Mouse (Mus musculus): ENCODE data around the gene Fsd2. TPM values are rescaled to one million over a fixed set of nuclear protein-coding genes. Genes with fewer than 3 reads are reported as not detected.

The Fsd2 gene
- total and polyA plus RNA-seq, 3 experiments: 85.7 to 322 (median 304) TPM

- intact Hi-C loops (cut with DNase I): loop anchor here (5.0 kb wide), 1 partner anchor 188 kb away; no protein-coding TSS in a partner anchor
- no peaks in the 10 kb centered on the region for H3K4me1 ChIP-seq (ENCODE audit: control insufficient read depth, insufficient read depth, low read length)
- peaks cover 4% of the 10 kb centered on the region; the same call in 1 of the 2 replicates for H3K36me3 ChIP-seq (ENCODE audit: control insufficient read depth, insufficient read depth, low read length)
- no peak overlapping the region for H3K9ac ChIP-seq (ENCODE audit: low read depth, low read length)
- DNase-seq: no peak
- no peak overlapping the region for H3K4me3 ChIP-seq
- WGBS: 81% methylated on average over 2 of the region's 2 CpGs
- no peaks in the 10 kb centered on the region for H3K79me2 ChIP-seq (replicated peaks; ENCODE audit: control insufficient read depth, insufficient read depth, low read length)
- H3K27ac ChIP-seq: no peak overlapping the region
- TF ChIP-seq EP300 (IDR thresholded peaks at IDR 0.05; ENCODE audit: insufficient read depth, low read depth, low read length) (no peak), CTCF (IDR thresholded peaks at IDR 0.05) (peak; percentile 70)
- no peaks in the 10 kb centered on the region for H3K27me3 ChIP-seq (ENCODE audit: control insufficient read depth, insufficient read depth, low read length)
These were observed 12.4 kb downstream of the Fsd2 start for GRCm38 (mm10) chr7:81554369-81554768.

GRCm38 (mm10) chr7:81553589-81553988 is 13.2 kb downstream of the Fsd2 start:
- no peaks in the 10 kb centered on the region for H3K79me2 ChIP-seq (replicated peaks; ENCODE audit: control insufficient read depth, insufficient read depth, low read length)
- intact Hi-C loops (cut with DNase I): loop anchor here (5.0 kb wide), 1 partner anchor 189 kb away; no protein-coding TSS in a partner anchor
- no peak overlapping the region for H3K27ac ChIP-seq
- DNase-seq: no peak
- H3K4me3 ChIP-seq: no peak overlapping the region
- no peaks in the 10 kb centered on the region for H3K27me3 ChIP-seq (ENCODE audit: control insufficient read depth, insufficient read depth, low read length)
- no peak overlapping the region for H3K9ac ChIP-seq (ENCODE audit: low read depth, low read length)
- no peaks in the 10 kb centered on the region for H3K4me1 ChIP-seq (ENCODE audit: control insufficient read depth, insufficient read depth, low read length)
- no peak for TF ChIP-seq EP300 (IDR thresholded peaks at IDR 0.05; ENCODE audit: insufficient read depth, low read depth, low read length)
- TF ChIP-seq CTCF (IDR thresholded peaks at IDR 0.05): no peak
- TF ChIP-seq POLR2A (IDR thresholded peaks at IDR 0.05; ENCODE audit: insufficient read depth, low read depth, low read length): no peak
- H3K36me3 ChIP-seq (ENCODE audit: control insufficient read depth, insufficient read depth, low read length): peaks cover 4% of the 10 kb centered on the region; the same call in 1 of the 2 replicates
- WGBS: 46% methylated on average over 4 of the region's 4 CpGs

GRCm38 (mm10) chr7:81548864-81549263 is 17.9 kb downstream of the Fsd2 start:
- intact Hi-C loops (cut with DNase I): loop anchor here (5.0 kb wide), 1 partner anchor 48 kb away; no protein-coding TSS in a partner anchor
- DNase-seq: no peak
- Histone ChIP-seq H3K9ac (ENCODE audit: low read depth, low read length) (no peak overlapping the region; the same call in 1 of the 2 replicates), H3K27me3 (ENCODE audit: control insufficient read depth, insufficient read depth, low read length) (no peaks in the 10 kb centered on the region), H3K4me1 (ENCODE audit: control insufficient read depth, insufficient read depth, low read length) (no peaks in the 10 kb centered on the region), H3K36me3 (ENCODE audit: control insufficient read depth, insufficient read depth, low read length) (no peaks in the 10 kb centered on the region), H3K4me3 (no peak overlapping the region), H3K79me2 (replicated peaks; ENCODE audit: control insufficient read depth, insufficient read depth, low read length) (no peaks in the 10 kb centered on the region), H3K27ac (no peak overlapping the region)
- 60% methylated on average over 11 of the region's 11 CpGs for WGBS
- TF ChIP-seq EP300 (IDR thresholded peaks at IDR 0.05; ENCODE audit: insufficient read depth, low read depth, low read length) (no peak), CTCF (IDR thresholded peaks at IDR 0.05) (no peak)

GRCm38 (mm10) chr7:81542934-81543333 is 23.8 kb downstream of the Fsd2 start:
- H3K79me2 ChIP-seq (replicated peaks; ENCODE audit: control insufficient read depth, insufficient read depth, low read length): no peaks in the 10 kb centered on the region
- no peak overlapping the region for H3K27ac ChIP-seq
- TF ChIP-seq EP300 (IDR thresholded peaks at IDR 0.05; ENCODE audit: insufficient read depth, low read depth, low read length) (no peak), CTCF (IDR thresholded peaks at IDR 0.05) (no peak), POLR2A (IDR thresholded peaks at IDR 0.05; ENCODE audit: insufficient read depth, low read depth, low read length) (no peak)
- no peaks in the 10 kb centered on the region for H3K36me3 ChIP-seq (ENCODE audit: control insufficient read depth, insufficient read depth, low read length)
- no peak overlapping the region for H3K9ac ChIP-seq (ENCODE audit: low read depth, low read length)
- 87% methylated on average over 8 of the region's 8 CpGs for WGBS
- H3K4me1 ChIP-seq (ENCODE audit: control insufficient read depth, insufficient read depth, low read length): peaks cover 1% of the 10 kb centered on the region; the same call in 1 of the 2 replicates
- no peaks in the 10 kb centered on the region for H3K27me3 ChIP-seq (ENCODE audit: control insufficient read depth, insufficient read depth, low read length)
- H3K4me3 ChIP-seq: no peak overlapping the region
- DNase-seq: no peak
- intact Hi-C loops (cut with DNase I): no loop called here

GRCm38 (mm10) chr7:81541924-81542524 is 24.7 kb downstream of the Fsd2 start:
- DNase-seq: peak; percentile 71 to 85
- no peak overlapping the region for H3K9ac ChIP-seq (ENCODE audit: low read depth, low read length)
- 52% methylated on average over 7 of the region's 7 CpGs for WGBS
- H3K4me1 ChIP-seq (ENCODE audit: control insufficient read depth, insufficient read depth, low read length): peaks cover 1% of the 10 kb centered on the region; the same call in 1 of the 2 replicates
- no peaks in the 10 kb centered on the region for H3K36me3 ChIP-seq (ENCODE audit: control insufficient read depth, insufficient read depth, low read length)
- no peaks in the 10 kb centered on the region for H3K27me3 ChIP-seq (ENCODE audit: control insufficient read depth, insufficient read depth, low read length)
- no peak overlapping the region for H3K4me3 ChIP-seq
- no peaks in the 10 kb centered on the region for H3K79me2 ChIP-seq (replicated peaks; ENCODE audit: control insufficient read depth, insufficient read depth, low read length)
- TF ChIP-seq EP300 (IDR thresholded peaks at IDR 0.05; ENCODE audit: insufficient read depth, low read depth, low read length) (0 out of 2 replicates have a peak, but pooled peaks have one; percentile 59), POLR2A (IDR thresholded peaks at IDR 0.05; ENCODE audit: insufficient read depth, low read depth, low read length) (no peak), CTCF (IDR thresholded peaks at IDR 0.05) (no peak)
- H3K27ac ChIP-seq: peak overlapping the region; percentile 32
- intact Hi-C loops (cut with DNase I): no loop called here

- Histone ChIP-seq H3K27ac (no peak overlapping the region), H3K36me3 (ENCODE audit: control insufficient read depth, insufficient read depth, low read length) (no peaks in the 10 kb centered on the region)
These were observed 25.7 kb downstream of the Fsd2 start for GRCm38 (mm10) chr7:81540999-81541398.

More at GRCm38 (mm10) chr7:81540999-81541398, 25.7 kb downstream of the Fsd2 start:
- TF ChIP-seq EP300 (IDR thresholded peaks at IDR 0.05; ENCODE audit: insufficient read depth, low read depth, low read length) (no peak), POLR2A (IDR thresholded peaks at IDR 0.05; ENCODE audit: insufficient read depth, low read depth, low read length) (no peak), CTCF (IDR thresholded peaks at IDR 0.05) (no peak)
- WGBS: 56% methylated on average over 1 of the region's 1 CpGs
- Histone ChIP-seq H3K4me3 (no peak overlapping the region), H3K9ac (ENCODE audit: low read depth, low read length) (no peak overlapping the region), H3K4me1 (ENCODE audit: control insufficient read depth, insufficient read depth, low read length) (peaks cover 1% of the 10 kb centered on the region; the same call in 1 of the 2 replicates), H3K27me3 (ENCODE audit: control insufficient read depth, insufficient read depth, low read length) (no peaks in the 10 kb centered on the region), H3K79me2 (replicated peaks; ENCODE audit: control insufficient read depth, insufficient read depth, low read length) (no peaks in the 10 kb centered on the region)
- intact Hi-C loops (cut with DNase I): no loop called here
- no peak for DNase-seq

Measured in heart, adult 2 months (tissue).